Mouse (Mus musculus) brown adipose tissue, adult 24 weeks (tissue): ENCODE results near the gene Daxx. TPM values are rescaled to one million over a fixed set of nuclear protein-coding genes. Genes with fewer than 3 reads are reported as not detected.

ENCODE experiments used
- H3K27ac ChIP-seq: fragments of 200-500 bp; replicated peaks from 2 replicates; pipeline ENCODE4 v1.5.1; 2012; ENCODE audit warnings: low read depth, mild to moderate bottlenecking, low read length
- H3K4me1 ChIP-seq: fragments of 200-500 bp; 2 replicates; pipeline ENCODE4 v1.6.1; 2012; ENCODE audit warnings: low read length, mixed read lengths; ENCODE audit not compliant: control insufficient read depth, insufficient read depth, insufficient read length
- H3K4me3 ChIP-seq: fragments of 200-500 bp; 2 replicates; pipeline ENCODE4 v1.5.1; 2012; ENCODE audit warnings: low read depth, mild to moderate bottlenecking, low read length, moderate library complexity; ENCODE audit not compliant: insufficient read depth
- polyA plus RNA-seq: library from polyadenylated mRNA; stranded (reverse); fragments of >200 nt; gene quantifications from 2 replicates; pipeline ENCODE4 v1.2.4, GENCODE M21; 2012; ENCODE audit not compliant: missing spikeins, insufficient read depth, insufficient read length

Daxx gene
- polyA plus RNA-seq, 1 experiment, result 13.6 TPM

DNA sequence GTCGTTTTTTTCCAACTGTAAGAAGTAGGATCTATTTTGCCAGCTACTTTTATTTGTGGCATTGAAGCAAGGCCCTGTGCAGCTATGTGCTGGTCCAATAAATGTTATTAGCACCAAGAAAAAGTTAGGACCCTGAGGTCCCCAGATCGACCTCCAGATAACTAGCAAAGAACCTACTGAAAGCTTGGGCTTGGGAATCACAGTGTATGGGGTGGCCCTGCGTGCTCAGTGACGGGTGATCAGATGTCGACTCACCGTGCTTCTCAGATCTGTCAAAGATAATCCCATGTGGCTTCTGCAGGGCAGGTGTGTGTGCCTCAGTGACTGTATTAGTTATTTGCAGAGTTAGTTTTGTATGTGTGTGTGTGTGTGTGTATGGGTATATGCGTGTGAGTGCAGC, 12.1 kb downstream of the Daxx start:
- Histone ChIP-seq H3K27ac (no peak overlapping the region), H3K4me3 (no peak overlapping the region)

DNA sequence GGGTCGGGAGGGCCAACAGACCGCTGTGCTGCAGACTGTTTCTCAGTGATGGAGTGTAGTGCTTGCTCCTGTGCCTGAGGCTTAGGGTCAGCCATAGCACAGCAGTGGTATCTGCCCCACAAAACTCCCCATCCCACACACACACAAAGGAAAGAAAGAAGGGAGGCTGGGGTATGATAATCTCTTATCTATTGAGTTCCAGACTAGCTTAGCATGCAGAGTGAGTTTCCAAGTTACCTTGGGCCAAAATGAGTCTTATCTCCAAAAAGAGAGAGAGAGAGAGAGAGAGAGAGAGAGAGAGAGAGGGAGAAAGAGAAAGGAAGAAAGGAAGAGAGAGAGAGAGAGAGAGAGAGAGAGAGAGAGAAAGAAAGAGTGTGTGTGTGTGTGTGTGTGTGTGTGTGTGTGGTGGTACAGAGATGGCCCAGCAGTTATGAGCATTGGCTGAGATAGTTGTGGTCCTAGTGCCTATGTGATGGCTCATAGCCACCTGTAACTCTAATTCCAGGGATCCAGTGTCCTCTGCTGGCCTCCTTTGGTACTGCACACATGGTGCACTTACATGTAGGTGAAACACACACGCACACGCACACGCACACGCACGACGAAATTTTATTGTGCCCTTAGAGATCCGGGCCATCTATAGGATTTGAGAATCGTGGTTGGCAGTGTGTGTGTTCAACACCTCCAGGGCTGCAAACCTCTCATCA, 15.5 kb downstream of the Daxx start:
- H3K27ac ChIP-seq, result no peak overlapping the region
- H3K4me3 ChIP-seq, result no peak overlapping the region
- no peaks in the 10 kb centered on the region for H3K4me1 ChIP-seq

More for the DNA sequence above, 12.1 kb downstream of the Daxx start:
- H3K4me1 ChIP-seq, result peaks cover 10% of the 10 kb centered on the region; the same call in 1 of the 2 replicates

DNA sequence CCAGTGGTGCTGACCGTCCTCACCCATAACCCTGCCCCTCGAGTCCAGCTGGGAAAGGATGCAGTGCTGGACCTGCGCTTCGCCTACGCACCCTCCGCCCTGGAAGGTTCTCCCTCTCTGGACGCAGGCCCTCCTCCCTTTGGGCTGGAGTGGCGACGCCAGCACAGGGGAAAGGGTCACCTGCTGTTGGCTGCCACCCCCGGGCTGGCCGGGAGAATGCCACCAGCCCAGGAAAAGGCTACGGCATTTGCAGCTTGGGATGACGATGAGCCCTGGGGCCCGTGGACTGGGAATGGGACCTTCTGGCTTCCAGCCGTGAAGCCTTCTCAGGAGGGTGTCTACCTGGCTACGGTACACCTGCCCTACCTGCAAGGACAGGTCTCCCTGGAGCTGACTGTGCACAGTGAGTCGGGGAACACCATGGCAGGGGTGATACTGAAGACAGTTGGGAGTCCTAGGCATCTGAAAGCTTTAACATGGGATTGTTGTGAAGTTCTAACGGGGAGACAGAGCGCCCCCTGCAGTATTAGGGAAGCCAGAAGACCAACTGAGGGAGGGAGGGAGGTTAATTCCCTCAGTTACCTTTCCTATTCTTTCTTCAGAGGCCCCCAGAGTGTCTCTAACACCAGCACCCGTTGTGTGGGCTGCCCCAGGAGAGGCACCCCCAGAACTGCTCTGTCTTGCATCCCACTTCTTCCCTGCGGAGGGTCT, 16.3 kb downstream of the Daxx start:
- H3K4me1 ChIP-seq, result no peaks in the 10 kb centered on the region
- no peak overlapping the region for H3K27ac ChIP-seq

DNA sequence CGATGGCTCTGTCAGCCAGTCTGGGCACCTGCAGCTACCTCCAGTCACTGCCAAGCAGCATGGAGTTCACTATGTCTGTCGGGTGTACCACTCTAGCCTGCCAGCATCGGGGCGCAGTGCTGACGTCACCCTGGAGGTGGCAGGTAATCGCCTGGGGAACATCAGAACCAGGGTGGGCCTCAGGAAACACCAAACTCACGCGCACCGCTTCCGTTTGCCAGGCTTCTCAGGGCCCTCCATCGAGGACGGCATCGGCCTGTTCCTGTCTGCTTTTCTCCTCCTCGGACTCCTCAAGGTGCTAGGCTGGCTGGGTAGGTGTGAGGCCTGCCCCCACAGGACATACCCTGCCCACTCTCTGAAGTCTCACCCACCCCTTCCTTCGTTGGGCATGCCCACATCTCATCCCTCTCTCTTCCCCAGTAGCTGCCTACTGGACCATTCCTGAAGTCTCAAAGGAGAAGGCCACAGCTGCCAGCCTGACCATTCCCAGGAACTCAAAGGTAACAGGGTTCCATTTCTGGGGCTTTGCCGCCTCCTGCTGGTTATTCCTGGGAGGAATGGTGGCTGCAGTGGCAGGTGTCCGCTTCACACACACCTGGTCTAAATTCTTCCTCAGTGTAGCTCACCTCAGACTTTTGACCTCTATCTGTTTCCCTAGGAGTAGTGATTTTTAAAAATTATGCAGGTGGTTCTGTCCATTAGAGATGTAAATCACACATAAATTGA, 17.2 kb downstream of the Daxx start:
- Histone ChIP-seq H3K4me3 (no peak overlapping the region), H3K4me1 (no peaks in the 10 kb centered on the region; the same call in 1 of the 2 replicates), H3K27ac (no peak overlapping the region)

More for the DNA sequence above, 16.3 kb downstream of the Daxx start:
- H3K4me3 ChIP-seq, result no peak overlapping the region

DNA sequence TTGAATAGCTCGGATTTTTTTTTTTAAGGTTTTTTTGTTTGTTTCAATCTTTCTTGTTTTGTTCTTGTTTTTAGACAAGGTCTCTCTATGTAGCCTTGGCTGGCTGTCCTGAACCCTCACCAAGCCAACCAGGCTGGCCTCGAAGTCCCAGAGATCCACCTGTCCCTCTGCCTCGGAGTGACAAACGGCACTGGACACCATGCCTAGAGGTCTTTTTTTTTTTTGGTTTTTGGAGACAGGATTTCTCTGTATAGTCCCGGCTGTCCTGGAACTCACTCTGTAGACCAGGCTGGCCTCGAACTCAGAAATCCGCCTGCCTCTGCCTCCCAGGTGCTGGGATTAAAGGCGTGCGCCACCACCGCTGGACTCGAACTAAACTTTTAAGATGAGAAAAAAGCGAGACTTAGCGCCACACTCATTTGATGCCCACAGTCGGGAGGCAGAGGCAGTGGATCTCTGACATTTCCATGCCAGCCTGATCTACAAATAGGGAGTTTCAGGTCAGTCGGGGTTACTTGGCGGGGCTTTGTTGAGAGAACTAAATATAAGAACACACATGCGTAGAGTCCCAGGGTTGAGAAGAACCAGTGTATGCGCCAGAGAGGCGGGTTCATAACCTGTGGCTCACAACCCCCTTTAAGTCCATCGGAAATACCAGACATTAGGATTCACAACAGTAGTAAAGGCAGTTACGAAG, 19.2 kb downstream of the Daxx start:
- no peak overlapping the region for H3K27ac ChIP-seq
- peaks cover 3% of the 10 kb centered on the region; the same call in 1 of the 2 replicates for H3K4me1 ChIP-seq

DNA sequence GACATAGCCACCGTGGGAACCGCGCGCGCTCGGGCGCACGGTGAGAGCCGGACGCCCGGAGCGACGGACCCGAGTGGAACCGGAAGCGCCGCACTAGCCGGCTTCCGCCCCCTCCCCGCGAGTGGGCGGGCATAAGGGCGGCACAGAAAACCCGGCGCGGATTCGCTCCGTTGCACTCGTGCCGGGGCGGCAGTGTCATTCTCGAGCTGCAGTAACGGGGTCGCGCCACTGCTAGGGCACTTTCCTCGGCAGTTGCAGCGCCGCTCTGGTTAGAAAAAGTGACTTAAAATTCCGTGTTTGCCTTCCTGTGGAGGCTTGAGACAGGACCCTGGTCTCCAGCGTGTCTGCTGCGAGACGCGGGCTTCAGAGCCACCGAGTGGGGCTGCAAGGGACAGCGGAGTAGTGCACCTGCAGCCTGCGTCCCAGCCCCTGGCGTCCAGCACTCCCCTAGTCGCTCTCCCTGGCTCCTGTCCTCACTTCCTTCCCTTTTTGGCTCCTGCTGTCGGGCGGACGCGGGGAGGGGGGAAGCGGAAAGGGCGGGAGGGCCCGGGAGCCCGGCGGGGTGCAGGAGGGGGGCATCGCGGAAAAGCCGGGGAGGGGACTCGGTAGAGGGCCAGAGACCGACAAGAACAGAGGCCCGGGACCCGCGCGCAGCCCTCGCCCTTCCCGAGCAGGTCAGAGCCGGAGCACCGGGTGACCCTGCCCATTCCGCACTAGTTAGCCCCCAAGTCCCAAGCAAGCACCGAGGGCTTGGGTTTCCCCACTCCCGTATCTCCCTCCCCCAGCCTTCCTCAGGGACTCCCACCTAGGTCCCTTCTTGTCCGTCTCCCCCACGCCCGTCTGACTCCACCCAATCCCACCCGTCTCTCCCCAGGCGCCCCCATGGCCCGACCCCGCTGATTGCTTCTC, 20.4 kb downstream of the Daxx start, which contains the start of gene Rgl2:
Rgl2 (plus strand) TSS at position 173 of the 909 bp plus-strand sequence.
- H3K4me3 ChIP-seq, result peak within 1 kb of the TSS; percentile 90
- H3K27ac ChIP-seq, result peak within 1 kb of the TSS; percentile 92
- peaks cover 3% of the 10 kb centered on the region; the same call in 1 of the 2 replicates for H3K4me1 ChIP-seq

More for the DNA sequence above, 19.2 kb downstream of the Daxx start:
- H3K4me3 ChIP-seq, result peak overlapping the region; percentile 90

DNA sequence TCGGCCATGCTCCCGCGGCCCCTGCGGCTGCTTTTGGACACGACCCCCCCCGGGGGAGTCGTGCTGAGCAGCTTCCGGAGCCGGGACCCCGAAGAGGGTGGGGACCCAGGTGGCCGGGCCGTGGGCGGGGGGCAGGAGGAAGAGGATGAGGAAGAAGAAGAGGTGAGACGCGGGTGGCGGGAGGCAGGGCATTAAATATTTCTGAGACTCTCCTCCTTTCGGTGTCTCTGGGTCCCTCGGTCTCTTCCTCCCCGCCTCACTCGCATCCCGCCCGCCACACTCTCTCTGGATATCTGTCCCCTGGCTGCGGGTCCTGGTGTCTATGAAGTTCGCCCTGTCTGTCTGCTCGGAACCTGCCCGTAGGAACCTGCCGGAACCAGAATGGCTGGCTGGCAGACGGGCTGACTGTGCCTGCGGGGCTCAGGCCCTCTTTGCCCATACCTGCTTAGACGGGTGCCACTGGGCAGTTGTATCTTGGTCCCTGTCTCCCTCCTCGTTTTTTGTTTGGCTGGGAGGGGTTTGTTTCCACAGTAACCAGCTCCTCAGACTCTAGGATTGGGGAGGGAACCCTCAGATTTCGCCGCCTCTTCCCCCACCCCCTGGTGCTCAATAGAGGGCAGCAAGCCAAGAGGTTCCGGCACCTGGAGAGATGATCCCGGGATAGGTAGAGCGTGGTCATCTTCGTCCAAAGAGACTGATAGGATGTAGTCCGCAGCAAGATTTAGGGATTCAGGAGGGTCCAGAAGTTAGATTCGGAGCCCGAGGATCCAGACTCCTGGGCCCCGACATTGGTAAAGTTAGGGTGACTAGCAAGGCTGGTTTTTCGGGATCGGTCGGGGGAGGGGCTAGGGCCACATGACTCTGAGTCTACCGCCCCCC, 21.3 kb downstream of the Daxx start:
- peak overlapping the region; percentile 89 for H3K27ac ChIP-seq
- H3K4me1 ChIP-seq, result peaks cover 3% of the 10 kb centered on the region; the same call in 1 of the 2 replicates

DNA sequence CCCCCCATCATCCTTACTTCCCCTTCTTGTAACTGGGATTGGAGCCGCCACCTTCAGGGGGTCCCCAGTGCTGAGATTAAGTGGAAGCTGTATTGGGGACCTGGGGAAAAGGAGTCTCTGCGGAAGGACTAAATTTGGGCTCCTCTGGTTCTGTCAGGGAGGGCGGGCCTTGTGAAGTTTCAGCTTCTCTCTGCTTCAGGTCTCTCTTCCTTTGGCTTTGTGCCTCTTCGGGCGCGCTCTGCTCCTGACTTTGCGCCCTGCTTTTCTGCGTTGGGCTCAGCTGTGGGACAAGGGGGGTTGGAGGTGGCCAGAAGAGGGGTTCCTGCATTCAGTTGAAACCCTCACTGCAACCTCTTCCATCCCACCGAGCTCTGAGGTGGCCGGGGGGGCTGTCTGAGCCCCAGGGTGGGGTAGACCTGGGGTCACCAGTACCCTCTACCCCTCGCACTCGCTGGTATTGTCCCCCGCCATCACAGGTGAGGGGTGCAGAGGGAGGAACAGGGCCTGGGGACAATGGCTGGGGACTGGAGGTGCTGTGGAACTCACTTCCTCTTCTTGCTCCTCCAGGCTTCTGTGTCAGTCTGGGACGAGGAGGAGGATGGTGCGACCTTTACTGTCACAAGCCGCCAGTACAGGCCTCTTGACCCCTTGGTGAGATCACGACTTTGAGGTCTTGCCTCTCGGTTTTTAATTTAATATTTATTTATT, 22.1 kb downstream of the Daxx start:
- peaks cover 3% of the 10 kb centered on the region; the same call in 1 of the 2 replicates for H3K4me1 ChIP-seq
- H3K27ac ChIP-seq, result peak overlapping the region; percentile 36
- H3K4me3 ChIP-seq, result peak overlapping the region; percentile 90

More for the DNA sequence above, 21.3 kb downstream of the Daxx start:
- peak overlapping the region; percentile 90 for H3K4me3 ChIP-seq

DNA sequence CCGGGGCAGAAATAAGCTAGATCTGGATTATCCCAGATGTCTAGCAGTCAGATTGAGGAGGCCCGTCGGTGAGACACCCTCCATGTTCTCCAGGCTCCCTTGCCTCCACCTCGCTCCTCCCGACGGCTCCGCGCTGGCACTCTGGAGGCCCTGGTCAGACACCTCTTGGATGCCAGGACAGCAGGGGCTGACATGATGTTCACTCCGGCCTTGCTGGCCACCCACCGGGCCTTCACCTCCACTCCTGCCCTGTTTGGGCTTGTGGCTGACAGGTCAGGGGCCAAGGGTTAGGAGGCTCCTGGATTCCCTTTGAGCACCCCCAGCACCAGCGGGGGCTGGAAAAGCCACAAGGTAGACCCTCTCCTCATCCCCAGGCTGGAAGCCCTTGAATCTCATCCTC, 22.7 kb downstream of the Daxx start:
- peak overlapping the region; percentile 62; the same call in 1 of the 2 replicates for H3K27ac ChIP-seq
- 0 out of 2 replicates have a peak overlapping the region, but pooled peaks have one; percentile 3 for H3K4me3 ChIP-seq
- H3K4me1 ChIP-seq, result peaks cover 3% of the 10 kb centered on the region; the same call in 1 of the 2 replicates

DNA sequence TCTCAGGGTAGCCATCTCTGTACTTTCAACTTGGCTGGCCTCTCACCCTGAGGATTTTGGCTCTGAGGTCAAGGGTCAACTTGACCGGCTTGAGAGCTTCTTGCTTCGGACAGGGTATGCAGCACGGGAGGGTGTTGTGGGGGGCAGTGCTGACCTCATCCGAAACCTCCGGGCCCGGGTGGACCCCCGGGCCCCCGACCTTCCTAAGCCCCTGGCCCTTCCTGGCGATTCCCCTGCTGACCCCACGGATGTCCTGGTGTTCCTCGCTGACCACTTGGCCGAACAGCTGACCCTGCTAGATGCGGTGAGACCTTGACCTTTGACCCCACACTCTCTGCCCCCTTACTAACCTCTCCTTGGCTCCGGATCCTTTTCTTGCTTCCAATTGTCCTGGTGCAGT, 23.2 kb downstream of the Daxx start:
- 0 out of 2 replicates have a peak overlapping the region, but pooled peaks have one; percentile 11 for H3K4me3 ChIP-seq
- peaks cover 3% of the 10 kb centered on the region; the same call in 1 of the 2 replicates for H3K4me1 ChIP-seq
- H3K27ac ChIP-seq, result peak overlapping the region; percentile 62

DNA sequence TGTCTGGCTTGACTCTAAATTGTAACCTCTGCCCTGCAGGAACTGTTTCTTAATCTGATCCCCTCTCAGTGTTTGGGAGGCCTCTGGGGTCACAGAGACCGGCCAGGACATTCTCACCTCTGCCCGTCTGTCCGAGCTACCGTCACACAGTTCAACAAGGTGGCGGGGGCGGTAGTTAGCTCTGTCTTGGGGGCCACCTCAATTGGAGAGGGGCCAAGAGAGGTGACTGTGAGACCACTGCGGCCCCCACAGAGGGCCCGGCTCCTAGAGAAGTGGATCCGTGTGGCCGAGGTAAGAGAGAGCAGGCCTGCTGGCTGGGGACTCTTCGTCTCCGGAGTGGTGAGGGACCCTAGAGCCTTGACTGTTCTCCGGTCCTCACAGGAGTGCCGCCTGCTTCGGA, 23.8 kb downstream of the Daxx start:
- Histone ChIP-seq H3K4me1 (peaks cover 3% of the 10 kb centered on the region; the same call in 1 of the 2 replicates), H3K4me3 (peak overlapping the region; percentile 31), H3K27ac (peak overlapping the region; percentile 62)

DNA sequence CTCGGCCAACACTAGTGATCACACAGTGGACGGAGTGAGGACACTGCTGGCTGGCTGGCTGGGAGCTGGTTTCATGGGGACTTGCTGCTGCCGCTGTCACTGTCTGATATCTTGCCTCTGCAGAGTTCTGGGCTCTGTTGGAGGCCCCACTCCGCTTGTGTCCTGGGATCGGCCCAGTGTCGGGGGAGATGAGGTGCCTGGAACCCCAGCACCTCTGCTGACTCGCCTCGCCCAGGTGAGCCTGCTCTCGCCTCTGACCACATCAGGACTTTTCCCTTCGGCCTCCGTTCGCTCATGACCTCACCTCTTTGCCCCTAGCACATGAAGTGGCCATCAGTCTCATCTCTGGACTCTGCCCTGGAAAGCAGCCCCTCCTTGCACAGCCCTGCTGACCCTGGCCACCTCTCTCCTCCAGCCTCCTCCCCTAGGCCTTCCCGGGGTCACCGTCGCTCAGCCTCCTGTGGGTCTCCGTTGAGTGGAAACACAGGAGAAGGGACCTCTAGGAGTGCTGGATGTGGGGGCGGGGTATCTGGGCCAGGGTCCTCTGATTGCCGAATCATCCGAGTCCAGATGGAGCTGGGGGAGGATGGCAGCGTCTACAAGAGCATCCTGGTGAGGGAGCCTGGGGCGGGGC, 26.3 kb downstream of the Daxx start:
- H3K4me3 ChIP-seq, result no peak overlapping the region
- no peak overlapping the region for H3K27ac ChIP-seq

More for the DNA sequence above, 26.3 kb downstream of the Daxx start:
- peaks cover 8% of the 10 kb centered on the region; the same call in 1 of the 2 replicates for H3K4me1 ChIP-seq
